Comparison of ENCODE assay signal across 19 mouse cellular contexts in genomic region chr6:109182878-109183277, GRCm38 (mm10).
A peak's percentile ranks its signal among the peaks of the same experiment; 100 is the strongest.
DNase-seq lines count a peak whose midpoint lies in the region; ATAC-seq and TF ChIP-seq lines count a peak whose summit lies in the region.
"Had no signal": no experiment of that assay in that cellular context is flagged by ENCODE, and none has a peak within 500 bp of the region (broad histone marks: within the 10 kb centered on the region; RNA-seq: fewer than 3 reads in every experiment).

No protein-coding gene starts in this region.

- no peaks in the 10 kb centered on the region for H3K27me3 ChIP-seq in embryonic facial prominence, embryonic 14.5 days (replicated peaks; ENCODE audit: control insufficient read depth, insufficient read depth, low read length)
- H3K27me3 ChIP-seq in embryonic facial prominence, embryonic 10.5 days (replicated peaks; ENCODE audit: low read depth, poor library complexity, severe bottlenecking): no peaks in the 10 kb centered on the region
- H3K27me3 ChIP-seq in limb, embryonic 14.5 days (ENCODE audit: control insufficient read depth, insufficient read depth, low read length): no peaks in the 10 kb centered on the region
- H3K27me3 ChIP-seq: forebrain, embryonic 12.5 days; liver, embryonic 13.5 days had no signal

- WGBS in embryonic facial prominence, embryonic 14.5 days: 40% methylated on average over 3 of the region's 3 CpGs
- 62% methylated on average over 3 of the region's 3 CpGs for WGBS in embryonic facial prominence, embryonic 10.5 days
- WGBS in limb, embryonic 14.5 days: 51% methylated on average over 3 of the region's 3 CpGs

- no peak overlapping the region for H3K4me3 ChIP-seq in embryonic facial prominence, embryonic 14.5 days (ENCODE audit: low read depth, low read length)
- no peak overlapping the region for H3K4me3 ChIP-seq in embryonic facial prominence, embryonic 10.5 days
- no peak overlapping the region for H3K4me3 ChIP-seq in limb, embryonic 14.5 days (replicated peaks; ENCODE audit: low read length)
- H3K4me3 ChIP-seq: forebrain, embryonic 12.5 days; liver, embryonic 13.5 days had no signal

- no peaks in the 10 kb centered on the region for H3K36me3 ChIP-seq in embryonic facial prominence, embryonic 14.5 days (ENCODE audit: control insufficient read depth, insufficient read depth, low read length)
- H3K36me3 ChIP-seq in embryonic facial prominence, embryonic 10.5 days (replicated peaks): no peaks in the 10 kb centered on the region
- H3K36me3 ChIP-seq in limb, embryonic 14.5 days (ENCODE audit: control insufficient read depth, insufficient read depth, low read length): no peaks in the 10 kb centered on the region
- H3K36me3 ChIP-seq: forebrain, embryonic 12.5 days; liver, embryonic 13.5 days had no signal

- ATAC-seq in embryonic facial prominence, embryonic 14.5 days (ENCODE audit: low read depth): peak; percentile 22; the same call in 1 of the 2 replicates
- no peak for ATAC-seq in limb, embryonic 14.5 days (ENCODE audit: low FRiP score, low read depth)
- ATAC-seq in activated CD4-positive, CD25-positive, alpha-beta regulatory T cell, adult 4 months: no peak
- ATAC-seq: inflammation-experienced regulatory T-cells, adult 6 months; lung, postnatal 0 days had no signal

- H3K4me1 ChIP-seq in embryonic facial prominence, embryonic 14.5 days (ENCODE audit: control insufficient read depth, insufficient read depth, low read length): no peaks in the 10 kb centered on the region
- no peaks in the 10 kb centered on the region for H3K4me1 ChIP-seq in embryonic facial prominence, embryonic 10.5 days
- no peaks in the 10 kb centered on the region for H3K4me1 ChIP-seq in limb, embryonic 14.5 days (ENCODE audit: control insufficient read depth, insufficient read depth, low read length)
- H3K4me1 ChIP-seq: forebrain, embryonic 12.5 days; liver, embryonic 13.5 days had no signal

- H3K9me3 ChIP-seq in embryonic facial prominence, embryonic 14.5 days (ENCODE audit: control insufficient read depth, low read length): no peaks in the 10 kb centered on the region
- H3K9me3 ChIP-seq in embryonic facial prominence, embryonic 10.5 days: no peaks in the 10 kb centered on the region
- H3K9me3 ChIP-seq in limb, embryonic 14.5 days (ENCODE audit: control insufficient read depth, low read length): no peaks in the 10 kb centered on the region
- H3K9me3 ChIP-seq: forebrain, embryonic 12.5 days; liver, embryonic 13.5 days had no signal

- no peak overlapping the region for H3K4me2 ChIP-seq in embryonic facial prominence, embryonic 14.5 days (ENCODE audit: low read depth, low read length)
- no peak overlapping the region for H3K4me2 ChIP-seq in limb, embryonic 14.5 days (replicated peaks; ENCODE audit: low read depth, low read length, severe bottlenecking)
- H3K4me2 ChIP-seq: forebrain, embryonic 12.5 days; liver, embryonic 13.5 days had no signal

- no peak overlapping the region for H3K9ac ChIP-seq in embryonic facial prominence, embryonic 14.5 days (ENCODE audit: low read depth, low read length)
- H3K9ac ChIP-seq in limb, embryonic 14.5 days (ENCODE audit: low read depth, low read length, severe bottlenecking): no peak overlapping the region
- H3K9ac ChIP-seq: forebrain, embryonic 12.5 days; liver, embryonic 13.5 days had no signal

- no peak for TF ChIP-seq POLR2A in limb, embryonic 14.5 days (IDR thresholded peaks at IDR 0.05; ENCODE audit: borderline replicate concordance, extremely low read depth, insufficient read depth, insufficient read length)

- H3K27ac ChIP-seq in embryonic facial prominence, embryonic 14.5 days (replicated peaks; ENCODE audit: low read depth, low read length): no peak overlapping the region
- H3K27ac ChIP-seq in embryonic facial prominence, embryonic 10.5 days (replicated peaks): no peak overlapping the region
- no peak overlapping the region for H3K27ac ChIP-seq in limb, embryonic 14.5 days (replicated peaks; ENCODE audit: low read depth, low read length)
- H3K27ac ChIP-seq: forebrain, embryonic 12.5 days; liver, embryonic 13.5 days had no signal

- DNase-seq in embryonic facial prominence, embryonic 14.5 days (ENCODE audit: low spot score): peak; percentile 51
- no peak for DNase-seq in embryonic facial prominence, embryonic 10.5 days (ENCODE audit: low spot score)
- DNase-seq in retina, adult 2 months (ENCODE audit: low read depth, low spot score): peak; percentile 15
- DNase-seq in retina, embryonic 14.5 days (ENCODE audit: low spot score): no peak
- DNase-seq in limb, embryonic 14.5 days (ENCODE audit: low spot score): peak; percentile 44
- DNase-seq in heart, adult 11 months: no peak
- no peak for DNase-seq in thymus, postnatal 0 days (ENCODE audit: low spot score)
- DNase-seq: adrenal gland, postnatal 25 days; cerebellum, adult 2 months; gastrocnemius, postnatal 25 days; heart, postnatal 10 days; kidney, adult 9 months; liver, embryonic 13.5 days; right cerebral cortex, postnatal 4 days; thymus, postnatal 4 days had no signal

Comparison
In these comparisons a context has a peak if more than half of its experiments do, and no peak if none do; other contexts are left out.
1. DNase-seq: peak in embryonic facial prominence, embryonic 14.5 days (single experiment), retina, adult 2 months (single experiment) and limb, embryonic 14.5 days (single experiment); none in embryonic facial prominence, embryonic 10.5 days (single experiment), retina, embryonic 14.5 days (single experiment), heart, adult 11 months (single experiment) and thymus, postnatal 0 days (single experiment).